Mouse (Mus musculus) bone marrow, adult 2 months (tissue): Measurements from ENCODE around the gene Clasrp.

ENCODE experiments used
- CTCF ChIP-seq: fragments of 200-500 bp; IDR thresholded peaks from 2 replicates; pipeline ENCODE4 v1.5.1; 2011; ENCODE audit warnings: low read length, control low read depth; ENCODE audit not compliant: control insufficient read depth, insufficient read depth
- POLR2A ChIP-seq: fragments of 200-500 bp; IDR thresholded peaks from 2 replicates; pipeline ENCODE4 v1.6.1; 2011; ENCODE audit warnings: low read depth, mild to moderate bottlenecking, control low read depth, low read length, borderline replicate concordance; ENCODE audit not compliant: control insufficient read depth

- TF ChIP-seq CTCF (no peak), POLR2A (no peak)
Measured at GRCm38 (mm10) chr7:19554168-19554567, 50.1 kb downstream of the Clasrp start.
